Mouse (Mus musculus): ENCODE measurements around the gene Tenm4.

- TF ChIP-seq CTCF (IDR thresholded peaks at IDR 0.05; ENCODE audit: low read depth) (no peak), EP300 (IDR thresholded peaks at IDR 0.05; ENCODE audit: low read depth) (no peak)
These were observed 269.2 kb downstream of the Tenm4 start for GRCm38 (mm10) chr7:96440161-96440707.

All from liver, postnatal 0 days (tissue).